Mouse (Mus musculus): Measurements from ENCODE around the gene Stard9. TPM values are rescaled to one million over a fixed set of nuclear protein-coding genes. Genes with fewer than 3 reads are reported as not detected.

The Stard9 gene
- polyA plus RNA-seq (2014; fragmentation: Nextera tagmentation; extraction: Ambion mirVana), result 4.1 and 4.2 TPM in 2 replicates

DNA sequence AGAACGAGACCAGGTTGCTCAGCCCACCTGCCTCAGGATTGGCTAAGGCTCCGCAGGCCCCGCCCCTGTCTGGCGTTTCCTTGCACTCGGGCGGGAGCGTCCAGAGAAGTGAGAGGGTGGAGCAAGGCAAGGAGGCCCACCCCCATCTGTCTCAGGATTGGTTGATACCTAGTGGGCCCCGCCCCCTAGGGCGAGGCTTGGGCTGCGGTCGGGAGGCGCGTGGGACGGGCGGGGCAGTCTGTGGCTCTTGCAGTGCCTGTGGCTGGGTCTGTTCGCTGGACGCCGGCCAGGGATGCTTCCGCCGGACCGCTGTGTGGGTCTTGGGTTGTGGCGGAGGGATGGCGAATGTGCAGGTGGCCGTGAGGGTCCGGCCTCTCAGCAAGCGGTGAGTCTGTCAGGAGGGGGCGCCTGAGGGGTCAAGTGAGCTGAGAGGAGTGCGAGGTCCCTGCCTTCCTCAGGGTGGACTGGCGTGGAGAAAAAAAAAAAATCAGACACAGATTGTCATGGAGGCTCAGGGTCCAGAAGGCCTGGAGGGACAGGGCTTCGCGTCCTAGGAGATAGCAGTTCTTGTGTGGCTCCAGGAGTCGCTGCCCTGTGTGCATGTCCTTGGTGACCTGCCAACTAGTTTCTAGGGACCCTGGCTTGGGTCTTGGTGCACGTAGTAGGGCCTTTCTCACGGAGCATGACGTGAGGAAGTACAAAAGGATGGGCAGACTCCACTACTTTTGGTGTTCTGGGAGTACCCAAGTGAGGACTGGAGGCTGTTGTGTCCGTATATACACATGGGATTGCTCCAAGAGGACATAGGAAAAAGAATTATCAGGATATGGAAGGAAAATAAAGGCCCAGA lies at the start of gene Stard9:
TSS of gene Stard9 (plus strand) at position 236 of the 850 bp plus-strand sequence.
- 3% methylated on average over 36 of the region's 36 CpGs for WGBS
- Histone ChIP-seq H3K4me1 (ENCODE audit: control insufficient read depth, insufficient read depth, low read length) (no peaks in the 10 kb centered on the region), H3K27me3 (ENCODE audit: control insufficient read depth, insufficient read depth, low read length) (no peaks in the 10 kb centered on the region), H3K4me3 (ENCODE audit: low read depth, low read length) (peak within 1 kb of the TSS; percentile 43), H3K4me2 (ENCODE audit: low read depth) (peak within 1 kb of the TSS; percentile 60), H3K27ac (ENCODE audit: low read depth, low read length) (no peak within 1 kb of the TSS; the same call in 1 of the 2 replicates), H3K9ac (ENCODE audit: low read length) (peak within 1 kb of the TSS; percentile 52), H3K36me3 (ENCODE audit: control insufficient read depth, insufficient read depth, low read length) (no peaks in the 10 kb centered on the region), H3K9me3 (ENCODE audit: control insufficient read depth, low read length) (no peaks in the 10 kb centered on the region)
- ATAC-seq (ENCODE audit: insufficient read depth, low FRiP score, low TSS enrichment) (peak; percentile 99), DNase-seq (ENCODE audit: low spot score) (peak; percentile 99)

GRCm38 (mm10) chr2:120589759-120590158 lies 39.2 kb upstream of the Stard9 start:
- no peak overlapping the region for H3K9ac ChIP-seq (ENCODE audit: low read length)
- DNase-seq (ENCODE audit: low spot score), result no peak
- H3K9me3 ChIP-seq (ENCODE audit: control insufficient read depth, low read length), result no peaks in the 10 kb centered on the region
- no peaks in the 10 kb centered on the region for H3K27me3 ChIP-seq (ENCODE audit: control insufficient read depth, insufficient read depth, low read length)
- peaks cover 4% of the 10 kb centered on the region for H3K36me3 ChIP-seq (ENCODE audit: control insufficient read depth, insufficient read depth, low read length)
- ATAC-seq (ENCODE audit: insufficient read depth, low FRiP score, low TSS enrichment), result no peak
- no peaks in the 10 kb centered on the region for H3K4me1 ChIP-seq (ENCODE audit: control insufficient read depth, insufficient read depth, low read length)
- H3K27ac ChIP-seq (ENCODE audit: low read depth, low read length), result no peak overlapping the region
- H3K4me2 ChIP-seq (ENCODE audit: low read depth), result no peak overlapping the region
- WGBS, result 88% methylated on average over 5 of the region's 5 CpGs
- no peak overlapping the region for H3K4me3 ChIP-seq (ENCODE audit: low read depth, low read length)

DNA sequence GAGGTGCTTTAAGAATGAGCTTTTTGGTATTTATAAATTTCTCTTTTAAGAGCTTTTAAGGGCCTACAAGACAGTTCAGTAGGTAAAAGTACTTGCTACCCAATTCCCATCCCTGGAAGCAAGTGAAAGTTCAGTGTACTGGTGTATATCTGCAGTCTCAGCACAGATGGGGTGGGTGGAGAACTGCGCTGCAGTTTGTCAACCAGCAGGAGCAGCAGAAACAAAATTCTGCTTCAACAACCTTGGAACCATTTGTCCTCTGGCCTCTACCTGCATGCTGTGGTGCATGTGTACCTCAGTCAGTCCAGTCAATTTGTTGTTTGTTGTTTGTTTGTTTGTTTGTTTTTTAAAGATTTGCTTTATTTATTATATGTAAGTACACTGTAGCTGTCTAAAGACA lies 36.7 kb upstream of the Stard9 start:
- no peak overlapping the region for H3K4me3 ChIP-seq (ENCODE audit: low read depth, low read length)
- DNase-seq (ENCODE audit: low spot score) (no peak), ATAC-seq (ENCODE audit: insufficient read depth, low FRiP score, low TSS enrichment) (no peak)
- H3K27ac ChIP-seq (ENCODE audit: low read depth, low read length), result no peak overlapping the region
- no peaks in the 10 kb centered on the region for H3K9me3 ChIP-seq (ENCODE audit: control insufficient read depth, low read length)
- H3K9ac ChIP-seq (ENCODE audit: low read length), result no peak overlapping the region
- no peaks in the 10 kb centered on the region for H3K4me1 ChIP-seq (ENCODE audit: control insufficient read depth, insufficient read depth, low read length)
- WGBS, result 95% methylated on average over 1 of the region's 1 CpGs
- H3K27me3 ChIP-seq (ENCODE audit: control insufficient read depth, insufficient read depth, low read length), result no peaks in the 10 kb centered on the region
- H3K4me2 ChIP-seq (ENCODE audit: low read depth), result no peak overlapping the region
- H3K36me3 ChIP-seq (ENCODE audit: control insufficient read depth, insufficient read depth, low read length), result peaks cover 6% of the 10 kb centered on the region

GRCm38 (mm10) chr2:120597734-120598133 lies 31.2 kb upstream of the Stard9 start:
- 92% methylated on average over 2 of the region's 2 CpGs for WGBS
- H3K4me3 ChIP-seq (ENCODE audit: low read depth, low read length), result no peak overlapping the region
- peaks cover 11% of the 10 kb centered on the region; the same call in 1 of the 2 replicates for H3K36me3 ChIP-seq (ENCODE audit: control insufficient read depth, insufficient read depth, low read length)
- ATAC-seq (ENCODE audit: insufficient read depth, low FRiP score, low TSS enrichment) (no peak), DNase-seq (ENCODE audit: low spot score) (no peak)
- no peak overlapping the region for H3K4me2 ChIP-seq (ENCODE audit: low read depth)
- H3K4me1 ChIP-seq (ENCODE audit: control insufficient read depth, insufficient read depth, low read length), result no peaks in the 10 kb centered on the region
- H3K9me3 ChIP-seq (ENCODE audit: control insufficient read depth, low read length), result no peaks in the 10 kb centered on the region
- H3K27me3 ChIP-seq (ENCODE audit: control insufficient read depth, insufficient read depth, low read length), result no peaks in the 10 kb centered on the region
- no peak overlapping the region for H3K9ac ChIP-seq (ENCODE audit: low read length)
- H3K27ac ChIP-seq (ENCODE audit: low read depth, low read length), result no peak overlapping the region

DNA sequence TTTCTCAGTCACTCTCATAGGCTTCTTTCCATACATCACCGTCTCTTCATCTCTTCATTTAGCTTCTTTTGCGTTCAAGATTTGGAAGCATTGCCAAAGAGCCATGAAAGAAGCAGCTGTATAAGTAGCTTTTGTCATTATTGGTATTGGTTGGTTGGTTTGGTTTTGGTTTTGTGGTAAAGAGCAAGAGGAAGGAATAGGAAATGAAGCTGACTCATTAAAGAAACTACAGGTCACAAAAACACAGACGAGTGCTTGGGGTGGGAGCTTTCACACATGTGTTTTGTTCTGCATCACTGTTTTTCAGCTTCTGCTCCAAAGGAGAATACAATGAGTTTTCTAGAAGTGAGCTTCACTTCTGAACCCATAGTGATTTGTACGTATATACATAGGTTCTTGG lies 29.4 kb upstream of the Stard9 start:
- Histone ChIP-seq H3K9me3 (ENCODE audit: control insufficient read depth, low read length) (no peaks in the 10 kb centered on the region), H3K4me3 (ENCODE audit: low read depth, low read length) (no peak overlapping the region), H3K27ac (ENCODE audit: low read depth, low read length) (no peak overlapping the region), H3K27me3 (ENCODE audit: control insufficient read depth, insufficient read depth, low read length) (no peaks in the 10 kb centered on the region), H3K36me3 (ENCODE audit: control insufficient read depth, insufficient read depth, low read length) (peaks cover 11% of the 10 kb centered on the region; the same call in 1 of the 2 replicates), H3K4me1 (ENCODE audit: control insufficient read depth, insufficient read depth, low read length) (no peaks in the 10 kb centered on the region), H3K9ac (ENCODE audit: low read length) (no peak overlapping the region), H3K4me2 (ENCODE audit: low read depth) (no peak overlapping the region)
- WGBS, result 94% methylated on average over 4 of the region's 4 CpGs
- DNase-seq (ENCODE audit: low spot score) (no peak), ATAC-seq (ENCODE audit: insufficient read depth, low FRiP score, low TSS enrichment) (no peak)

- H3K9ac ChIP-seq (ENCODE audit: low read length), result no peak overlapping the region
- peaks cover 10% of the 10 kb centered on the region for H3K4me1 ChIP-seq (ENCODE audit: control insufficient read depth, insufficient read depth, low read length)
- H3K27ac ChIP-seq (ENCODE audit: low read depth, low read length), result no peak overlapping the region
- H3K4me2 ChIP-seq (ENCODE audit: low read depth), result no peak overlapping the region
- 85% methylated on average over 6 of the region's 6 CpGs for WGBS
- H3K36me3 ChIP-seq (ENCODE audit: control insufficient read depth, insufficient read depth, low read length), result no peaks in the 10 kb centered on the region
- no peak overlapping the region for H3K4me3 ChIP-seq (ENCODE audit: low read depth, low read length)
- DNase-seq (ENCODE audit: low spot score) (no peak), ATAC-seq (ENCODE audit: insufficient read depth, low FRiP score, low TSS enrichment) (no peak)
- H3K27me3 ChIP-seq (ENCODE audit: control insufficient read depth, insufficient read depth, low read length), result no peaks in the 10 kb centered on the region
- no peaks in the 10 kb centered on the region for H3K9me3 ChIP-seq (ENCODE audit: control insufficient read depth, low read length)
Measured at GRCm38 (mm10) chr2:120606021-120606690, 22.8 kb upstream of the Stard9 start.

- no peaks in the 10 kb centered on the region for H3K27me3 ChIP-seq (ENCODE audit: control insufficient read depth, insufficient read depth, low read length)
- H3K4me1 ChIP-seq (ENCODE audit: control insufficient read depth, insufficient read depth, low read length), result peaks cover 10% of the 10 kb centered on the region
- H3K27ac ChIP-seq (ENCODE audit: low read depth, low read length), result peak within 1 kb of the TSS; percentile 78
- no peaks in the 10 kb centered on the region for H3K9me3 ChIP-seq (ENCODE audit: control insufficient read depth, low read length)
- peak within 1 kb of the TSS; percentile 85 for H3K4me3 ChIP-seq (ENCODE audit: low read depth, low read length)
- peak within 1 kb of the TSS; percentile 85 for H3K9ac ChIP-seq (ENCODE audit: low read length)
- no peaks in the 10 kb centered on the region for H3K36me3 ChIP-seq (ENCODE audit: control insufficient read depth, insufficient read depth, low read length)
- peak; percentile 94 for ATAC-seq (ENCODE audit: insufficient read depth, low FRiP score, low TSS enrichment)
- DNase-seq (ENCODE audit: low spot score), result peak; percentile 92
- WGBS, result under 1% methylated on average over 52 of the region's 52 CpGs
- H3K4me2 ChIP-seq (ENCODE audit: low read depth), result peak within 1 kb of the TSS; percentile 66
Measured at GRCm38 (mm10) chr2:120608830-120609723, 19.8 kb upstream of the Stard9 start, which contains the start of the genes Haus2 and Lrrc57. Gene Haus2 (plus strand): TSS chr2:120609383. Gene Lrrc57 (minus strand): TSS chr2:120609520.
